Mouse (Mus musculus): ENCODE data around the gene Ppp3r1. TPM values are rescaled to one million over a fixed set of nuclear protein-coding genes. Genes with fewer than 3 reads are reported as not detected.

Ppp3r1 gene
- 73.5 TPM for total RNA-seq (2023)

DNA sequence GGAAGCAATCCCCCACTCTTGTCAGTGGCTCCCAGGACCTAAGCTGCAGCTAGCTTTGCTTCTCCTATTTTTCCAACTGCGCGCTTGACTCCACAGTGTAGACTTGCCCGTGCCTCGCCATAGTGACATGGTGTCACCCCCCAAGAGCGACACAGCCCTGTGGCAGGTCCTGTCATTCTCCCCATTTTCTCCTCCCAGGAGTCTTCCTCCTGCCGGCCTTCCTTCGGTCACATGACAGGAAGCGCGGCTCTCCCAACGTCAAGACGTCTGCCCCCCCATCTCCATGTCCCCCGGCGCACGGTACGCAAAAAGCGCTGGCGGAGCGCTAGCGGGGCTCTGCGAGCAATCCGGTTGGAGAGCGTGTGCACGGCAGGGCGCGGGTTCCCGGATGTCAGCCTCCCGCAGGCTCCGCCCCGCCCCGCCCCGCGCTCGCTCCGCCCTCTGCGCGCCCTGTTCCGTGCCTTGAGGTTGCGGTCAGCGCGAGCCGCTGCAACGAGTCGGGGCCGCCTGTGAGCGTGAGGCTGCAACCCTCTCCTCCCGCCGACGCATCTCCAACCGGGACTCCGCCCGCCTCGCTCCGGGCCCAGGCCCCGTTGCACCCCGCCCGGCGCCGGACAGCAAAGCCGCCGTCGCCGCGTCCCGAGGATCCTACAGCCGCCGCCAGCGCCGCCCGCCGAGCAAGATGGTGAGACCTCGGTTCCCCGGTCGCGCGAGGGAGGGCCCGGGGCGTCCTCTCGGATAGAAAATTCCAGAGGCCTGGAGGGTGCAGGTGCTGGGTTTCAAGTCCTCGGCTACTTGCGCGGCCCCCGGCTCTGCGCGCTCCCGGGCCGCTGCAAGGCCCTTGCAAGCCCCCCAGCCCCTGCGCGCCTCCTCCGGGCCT is at the start of gene Ppp3r1:
TSS of gene Ppp3r1 (plus strand) at position 406 of the 880 bp plus-strand sequence.

DNA sequence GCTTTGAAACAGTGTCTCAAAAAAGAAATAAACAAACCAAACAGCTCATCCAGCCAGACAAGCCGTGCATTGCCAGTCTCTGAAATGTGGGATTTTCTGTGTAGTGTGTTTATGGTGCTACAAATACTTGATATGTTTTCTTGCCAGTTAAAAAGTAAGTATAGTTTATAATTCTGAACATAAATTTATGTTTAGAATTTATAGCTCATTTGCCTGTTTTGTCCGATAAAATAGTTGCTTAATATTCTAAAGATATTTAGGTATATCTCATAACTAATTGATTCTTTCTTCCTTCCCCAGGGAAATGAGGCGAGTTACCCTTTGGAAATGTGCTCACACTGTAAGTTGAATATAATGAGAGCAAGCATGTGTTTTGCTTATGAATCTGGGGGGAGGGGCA is 22.7 kb downstream of the Ppp3r1 start, which contains the start of gene Wdr92:
TSS of gene Wdr92 (plus strand) at position 301 of the 400 bp plus-strand sequence.

DNA sequence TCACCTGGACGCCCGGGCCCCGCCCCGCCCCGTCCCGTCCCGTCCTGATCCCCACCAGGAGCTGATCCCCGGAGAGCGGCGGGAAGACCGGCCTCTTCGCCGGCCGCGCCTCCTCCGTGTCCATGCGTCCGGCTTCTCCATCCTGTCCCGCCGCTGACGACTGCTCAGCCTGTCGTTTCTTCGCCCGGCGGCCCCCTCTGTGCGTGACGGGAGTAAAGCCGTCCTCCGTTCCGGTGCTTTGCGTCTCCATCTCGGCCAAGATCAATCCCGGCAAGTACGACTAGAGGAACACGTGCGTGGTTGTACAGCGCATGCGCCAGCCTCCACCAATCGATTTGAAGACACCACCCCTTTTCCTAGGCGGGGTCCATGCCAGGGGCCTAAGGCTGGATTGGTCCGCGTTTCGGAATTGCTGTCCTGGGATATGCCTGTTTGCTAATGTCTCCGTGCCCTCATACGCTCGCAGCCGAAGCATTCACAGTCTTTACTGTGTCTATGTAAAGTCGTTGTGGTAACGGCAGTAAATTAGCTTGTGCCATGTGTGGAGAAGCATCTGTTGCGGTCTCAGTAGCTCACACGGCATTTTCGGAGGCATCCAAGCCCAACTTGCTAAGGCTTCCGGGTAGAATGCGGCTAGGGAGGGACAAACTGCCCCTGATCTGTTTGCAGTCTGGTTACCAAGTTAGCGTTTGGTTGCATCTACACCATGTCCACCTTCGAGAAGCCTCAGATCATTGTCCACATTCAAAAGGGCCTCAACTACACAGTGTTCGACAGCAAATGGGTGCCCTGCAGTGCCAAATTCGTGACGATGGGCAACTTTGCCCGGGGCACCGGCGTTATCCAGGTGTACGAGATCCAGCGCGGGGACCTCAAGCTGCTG is 52.4 kb downstream of the Ppp3r1 start, which contains the start of gene Pno1:
TSS of gene Pno1 (minus strand) at position 311 of the 883 bp plus-strand sequence.

Other genes starting within 250 kb of the Ppp3r1 start
- 1.7 TPM for gene Fbxo48, start 207.9 kb upstream of the Ppp3r1 start, total RNA-seq (2023)
- gene Cnrip1, start 107.7 kb upstream of the Ppp3r1 start, total RNA-seq (2023): 6.8 TPM
- gene Plek, start 106.9 kb upstream of the Ppp3r1 start, total RNA-seq (2023): 16.5 TPM
- gene Wdr92, start 22.8 kb downstream of the Ppp3r1 start, total RNA-seq (2023): 8.1 TPM
- 31.8 TPM for gene Pno1, start 52.3 kb downstream of the Ppp3r1 start, total RNA-seq (2023)
- 29.1 TPM for gene C1d, start 98.3 kb downstream of the Ppp3r1 start, total RNA-seq (2023)